Mouse (Mus musculus): ENCODE measurements at regions not wholly inside any gene's neighbourhood (a gene's known extent, or its start where the extent isn't known, plus 50 kb on each side); places are given as distances from the start of the nearest gene placed in this dataset.
"Not testable (repeated sequence)": the region's sequence is repeated elsewhere in the genome, so short reads cannot be mapped to it uniquely, and the experiment has no call there.

GRCm38 (mm10) chr14:18511094-18511493, 179.4 kb upstream of the Ube2e1 start:
- DNase-seq (ENCODE audit: low spot score in 2 of 2): peak in 1 of 2 experiments; percentile 1

- DNase-seq (ENCODE audit: low spot score in 2 of 2): peak in 1 of 2 experiments; percentile 2
Observed at GRCm38 (mm10) chr14:18508359-18508647, 176.6 kb upstream of the Ube2e1 start.

- DNase-seq (ENCODE audit: low spot score in 2 of 2): peak in 1 of 2 experiments; percentile 2
Observed at GRCm38 (mm10) chr14:18507582-18508358, 176.1 kb upstream of the Ube2e1 start.

- DNase-seq (ENCODE audit: low spot score in 2 of 2): peak in 1 of 2 experiments; percentile 60
Observed at GRCm38 (mm10) chr14:18506168-18506567, 174.5 kb upstream of the Ube2e1 start.

GRCm38 (mm10) chr14:18500249-18500832, 168.7 kb upstream of the Ube2e1 start:
- peak in 1 of 2 experiments; percentile 33 for DNase-seq (ENCODE audit: low spot score in 2 of 2)

- DNase-seq (ENCODE audit: low spot score in 2 of 2): no peak
Observed at GRCm38 (mm10) chr14:18494048-18494447, 162.4 kb upstream of the Ube2e1 start.

- DNase-seq (ENCODE audit: low spot score in 2 of 2): no peak
Observed at GRCm38 (mm10) chr14:18486132-18486800, 154.6 kb upstream of the Ube2e1 start.

GRCm38 (mm10) chr14:18485526-18485925, 153.9 kb upstream of the Ube2e1 start:
- no peak for DNase-seq (ENCODE audit: low spot score in 2 of 2)

GRCm38 (mm10) chr14:18476795-18477320, 145.2 kb upstream of the Ube2e1 start:
- DNase-seq (ENCODE audit: low spot score in 2 of 2): peak in 1 of 2 experiments; percentile 35

- DNase-seq (ENCODE audit: low spot score in 2 of 2): peak in 1 of 2 experiments; percentile 7
Observed at GRCm38 (mm10) chr14:18468611-18469010, 137.0 kb upstream of the Ube2e1 start.

- not testable (repeated sequence) for DNase-seq (ENCODE audit: low spot score in 2 of 2)
Observed at GRCm38 (mm10) chr14:18466864-18467263, 135.2 kb upstream of the Ube2e1 start.

- DNase-seq (ENCODE audit: low spot score in 2 of 2): not testable (repeated sequence)
Observed at GRCm38 (mm10) chr14:18464199-18464598, 132.5 kb upstream of the Ube2e1 start.

- no peak for DNase-seq (ENCODE audit: low spot score in 2 of 2)
Observed at GRCm38 (mm10) chr14:18463230-18463873, 131.7 kb upstream of the Ube2e1 start.

GRCm38 (mm10) chr14:18462381-18462780, 130.7 kb upstream of the Ube2e1 start:
- DNase-seq (ENCODE audit: low spot score in 2 of 2): no peak

GRCm38 (mm10) chr14:18448666-18449065, 117.0 kb upstream of the Ube2e1 start:
- no peak for DNase-seq (ENCODE audit: low spot score in 2 of 2)

GRCm38 (mm10) chr14:18444492-18444891, 112.8 kb upstream of the Ube2e1 start:
- DNase-seq (ENCODE audit: low spot score in 2 of 2): no peak

- not testable (repeated sequence) for DNase-seq (ENCODE audit: low spot score in 2 of 2)
Observed at GRCm38 (mm10) chr14:18428968-18429367, 97.3 kb upstream of the Ube2e1 start.

- DNase-seq (ENCODE audit: low spot score in 2 of 2): no peak
Observed at GRCm38 (mm10) chr14:18425887-18426286, 94.2 kb upstream of the Ube2e1 start.

- DNase-seq (ENCODE audit: low spot score in 2 of 2): no peak
Observed at GRCm38 (mm10) chr14:18416839-18417238, 85.2 kb upstream of the Ube2e1 start.

- DNase-seq (ENCODE audit: low spot score in 2 of 2): peak; percentile 22 to 37
Observed at GRCm38 (mm10) chr14:18416319-18416718, 84.7 kb upstream of the Ube2e1 start.

GRCm38 (mm10) chr14:18398953-18399352, 67.3 kb upstream of the Ube2e1 start:
- no peak for DNase-seq (ENCODE audit: low spot score in 2 of 2)

GRCm38 (mm10) chr14:18396206-18396764, 64.6 kb upstream of the Ube2e1 start:
- no peak for DNase-seq (ENCODE audit: low spot score in 2 of 2)
